Mouse (Mus musculus) hindbrain, embryonic 15.5 days (tissue): ENCODE measurements around the gene Cyb5r3. TPM values are rescaled to one million over a fixed set of nuclear protein-coding genes. Genes with fewer than 3 reads are reported as not detected.

ENCODE experiments used
- ATAC-seq: fragments of 200-750 bp; cut with Nextera tagmentation; 2 replicates; pipeline ENCODE4 v1.8.0; 2017; ENCODE audit warnings: low read depth, moderate number of reproducible peaks, moderate TSS enrichment; ENCODE audit not compliant: low FRiP score
- H3K27ac ChIP-seq: fragments of 300-500 bp; sonication (generic); replicated peaks from 2 replicates; pipeline ENCODE4 v1.5.1; 2015; ENCODE audit warnings: mild to moderate bottlenecking, inconsistent platforms
- H3K27me3 ChIP-seq: fragments of 300-500 bp; sonication (generic); 2 replicates; pipeline ENCODE4 v1.6.1; 2015; ENCODE audit warnings: control low read depth, inconsistent platforms
- H3K36me3 ChIP-seq: fragments of 300-500 bp; sonication (generic); 2 replicates; pipeline ENCODE4 v1.6.1; 2015; ENCODE audit warnings: control low read depth, inconsistent platforms
- H3K4me1 ChIP-seq: fragments of 300-500 bp; sonication (generic); replicated peaks from 2 replicates; pipeline ENCODE4 v1.6.1; 2015; ENCODE audit warnings: control low read depth, inconsistent platforms
- H3K4me2 ChIP-seq: fragments of 300-500 bp; sonication (generic); 2 replicates; pipeline ENCODE4 v1.6.1; 2015; ENCODE audit warnings: moderate library complexity, mild to moderate bottlenecking, inconsistent platforms
- H3K4me3 ChIP-seq: fragments of 300-500 bp; sonication (generic); 2 replicates; pipeline ENCODE4 v1.5.1; 2015; ENCODE audit warnings: mild to moderate bottlenecking, inconsistent platforms
- H3K9ac ChIP-seq: fragments of 300-500 bp; sonication (generic); 2 replicates; pipeline ENCODE4 v1.6.1; 2015; ENCODE audit warnings: inconsistent platforms
- H3K9me3 ChIP-seq: fragments of 300-500 bp; sonication (generic); 2 replicates; pipeline ENCODE4 v1.6.1; 2016; ENCODE audit warnings: control low read depth, inconsistent platforms
- WGBS: fragments of 180-500 bp; shearing (Covaris S2); methylation state at CpG from one replicate; pipeline ENCODE4 v1.1.7; 2015; 5-methylcytosine and 5-hydroxymethylcytosine counted together
- polyA plus RNA-seq: library from polyadenylated mRNA; unstranded; fragments of >200 nt; fragmentation: Nextera tagmentation; extraction: Ambion mirVana; gene quantifications from 2 replicates; pipeline ENCODE4 v1.2.1, GENCODE M21; 2015

The Cyb5r3 gene
- polyA plus RNA-seq, 1 experiment from 2014 or later = 144 TPM

DNA sequence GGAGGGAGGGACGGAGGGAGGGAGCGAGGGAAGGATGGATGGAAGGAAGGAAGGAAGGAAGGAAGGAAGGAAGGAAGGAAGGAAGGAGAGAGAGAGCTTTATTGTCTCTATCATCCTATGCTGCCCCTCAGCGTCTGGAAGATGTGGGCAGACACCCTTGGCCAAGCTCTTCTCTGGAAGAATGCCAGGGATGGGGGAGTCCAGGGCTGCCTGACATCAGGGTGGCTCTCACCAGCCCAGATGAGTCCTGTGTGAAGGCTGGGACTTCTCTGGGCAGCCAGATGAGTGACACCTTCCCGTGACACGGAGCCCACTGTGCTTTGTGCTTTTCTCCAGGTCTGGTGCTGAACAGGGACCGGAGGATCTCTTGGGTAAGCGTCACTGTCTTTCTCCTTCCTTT, 60.5 kb downstream of the Cyb5r3 start:
- H3K4me2 ChIP-seq = no peak overlapping the region
- H3K4me1 ChIP-seq = peaks cover 28% of the 10 kb centered on the region
- no peak overlapping the region for H3K27ac ChIP-seq
- H3K4me3 ChIP-seq = no peak overlapping the region
- H3K9ac ChIP-seq = no peak overlapping the region
- peaks cover 5% of the 10 kb centered on the region; the same call in 1 of the 2 replicates for H3K36me3 ChIP-seq
- H3K27me3 ChIP-seq = no peaks in the 10 kb centered on the region
- no peaks in the 10 kb centered on the region for H3K9me3 ChIP-seq
- no peak for ATAC-seq
- WGBS = 82% methylated on average over 7 of the region's 7 CpGs

DNA sequence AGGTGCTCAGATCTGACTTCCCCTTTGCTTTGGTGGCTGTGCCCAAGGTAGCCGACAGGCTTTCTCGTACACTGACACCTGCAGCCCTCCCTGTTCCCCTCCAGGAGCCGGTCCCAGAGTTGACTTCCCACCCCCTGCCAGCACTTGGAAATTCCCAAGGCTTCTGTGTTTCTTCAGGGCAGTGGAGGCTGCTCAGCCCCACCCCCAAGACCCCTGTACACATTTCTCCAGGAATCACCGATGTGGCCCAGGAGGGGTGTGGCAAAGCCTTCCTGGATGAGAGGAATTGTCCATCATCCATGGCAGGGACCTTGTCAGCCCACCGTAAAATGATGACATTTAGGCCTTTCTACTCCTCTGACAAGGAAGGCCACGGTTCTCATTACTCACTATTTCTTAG, 61.1 kb downstream of the Cyb5r3 start:
- no peaks in the 10 kb centered on the region for H3K27me3 ChIP-seq
- H3K4me3 ChIP-seq = no peak overlapping the region
- H3K4me2 ChIP-seq = no peak overlapping the region
- H3K27ac ChIP-seq = no peak overlapping the region
- H3K36me3 ChIP-seq = no peaks in the 10 kb centered on the region
- ATAC-seq = no peak
- H3K9ac ChIP-seq = no peak overlapping the region
- no peaks in the 10 kb centered on the region for H3K9me3 ChIP-seq
- H3K4me1 ChIP-seq = peaks cover 28% of the 10 kb centered on the region
- WGBS = 49% methylated on average over 6 of the region's 6 CpGs

DNA sequence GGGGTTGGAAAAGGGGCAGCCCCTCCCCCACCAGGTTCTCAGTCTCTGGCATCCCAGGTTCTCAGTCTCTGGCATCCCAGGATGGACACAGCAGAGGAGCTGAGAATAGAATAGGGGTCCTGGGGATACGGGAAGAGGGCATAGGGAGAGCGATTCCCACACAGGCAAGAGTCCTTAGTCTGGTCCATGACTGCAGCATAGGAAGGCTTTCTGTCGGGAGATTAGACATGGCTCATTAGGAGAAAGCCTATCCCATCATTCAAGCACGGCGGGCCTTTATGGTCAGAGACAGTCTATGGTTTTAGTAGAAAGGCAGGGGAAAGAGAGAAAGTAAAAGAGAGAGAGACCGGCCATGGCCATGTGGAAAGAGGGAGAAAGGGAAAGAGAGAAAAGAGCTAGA, 64.6 kb downstream of the Cyb5r3 start:
- no peak for ATAC-seq
- Histone ChIP-seq H3K9ac (no peak overlapping the region), H3K4me2 (no peak overlapping the region), H3K27me3 (no peaks in the 10 kb centered on the region), H3K36me3 (no peaks in the 10 kb centered on the region), H3K27ac (no peak overlapping the region), H3K9me3 (no peaks in the 10 kb centered on the region), H3K4me1 (peaks cover 12% of the 10 kb centered on the region), H3K4me3 (no peak overlapping the region)
- WGBS = 32% methylated on average over 6 of the region's 6 CpGs

DNA sequence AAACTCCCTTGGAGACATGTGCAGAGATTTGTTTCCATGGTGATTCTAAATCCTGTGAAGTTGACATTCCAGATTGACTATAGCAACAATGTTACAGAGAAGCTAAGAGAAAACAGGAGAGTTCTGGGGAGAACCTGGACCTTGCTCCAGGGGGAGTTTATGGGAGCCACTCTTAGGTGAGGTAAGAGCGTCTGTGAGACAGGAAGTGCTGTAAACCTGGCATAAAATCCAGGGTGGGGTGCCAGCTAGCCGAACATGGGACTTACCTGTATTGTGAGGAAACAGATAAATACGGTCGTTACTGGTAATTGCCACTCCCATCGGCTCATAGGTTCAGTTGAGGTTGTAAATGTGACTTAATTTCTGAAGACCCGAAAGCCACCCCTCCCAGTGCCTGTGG, 66.0 kb downstream of the Cyb5r3 start:
- H3K4me3 ChIP-seq = no peak overlapping the region
- 90% methylated on average over 6 of the region's 6 CpGs for WGBS
- peaks cover 4% of the 10 kb centered on the region; the same call in 1 of the 2 replicates for H3K27me3 ChIP-seq
- H3K4me1 ChIP-seq = peaks cover 8% of the 10 kb centered on the region; the same call in 1 of the 2 replicates
- H3K36me3 ChIP-seq = no peaks in the 10 kb centered on the region
- ATAC-seq = no peak
- no peak overlapping the region for H3K27ac ChIP-seq
- no peak overlapping the region for H3K9ac ChIP-seq
- H3K4me2 ChIP-seq = no peak overlapping the region
- no peaks in the 10 kb centered on the region for H3K9me3 ChIP-seq

Other genes with a start within 250 kb of the Cyb5r3 start
- gene Tcf20, start 184.7 kb downstream of the Cyb5r3 start, polyA plus RNA-seq = 10.4 and 11.4 TPM in 2 replicates
- 2.1 and 2.7 TPM in 2 replicates for gene Nfam1, start 139.3 kb downstream of the Cyb5r3 start, polyA plus RNA-seq
- 29.7 and 31.0 TPM in 2 replicates for gene Serhl, start 83.1 kb downstream of the Cyb5r3 start, polyA plus RNA-seq
- 74.7 and 78.9 TPM in 2 replicates for gene Rrp7a, start 49.8 kb downstream of the Cyb5r3 start, polyA plus RNA-seq
- 130 and 132 TPM in 2 replicates for gene Poldip3, start 23.2 kb downstream of the Cyb5r3 start, polyA plus RNA-seq
- gene A4galt, start 79.2 kb upstream of the Cyb5r3 start, polyA plus RNA-seq = 4.6 and 5.2 TPM in 2 replicates
- 41.5 and 41.9 TPM in 2 replicates for gene Arfgap3, start 177.7 kb upstream of the Cyb5r3 start, polyA plus RNA-seq